Mouse (Mus musculus) cerebellum, adult 8-10 months (tissue): ENCODE results near the gene Susd4.

Experiments used
- DNase-seq: peaks from one replicate; pipeline ENCODE4 v3.0.0; 2022

Susd4 gene

GRCm38 (mm10) chr1:182788896-182789295, 25.2 kb downstream of the Susd4 start:
- no peak for DNase-seq

GRCm38 (mm10) chr1:182792521-182793071, 28.9 kb downstream of the Susd4 start:
- peak; percentile 45 for DNase-seq

GRCm38 (mm10) chr1:182794221-182794620, 30.6 kb downstream of the Susd4 start:
- DNase-seq, result no peak

- no peak for DNase-seq
These were observed 31.0 kb downstream of the Susd4 start for GRCm38 (mm10) chr1:182794628-182795027.

- peak; percentile 54 for DNase-seq
These were observed 33.4 kb downstream of the Susd4 start for GRCm38 (mm10) chr1:182797048-182797447.

GRCm38 (mm10) chr1:182801590-182801989, 37.9 kb downstream of the Susd4 start:
- no peak for DNase-seq

GRCm38 (mm10) chr1:182802891-182803290, 39.2 kb downstream of the Susd4 start:
- no peak for DNase-seq

GRCm38 (mm10) chr1:182813991-182814390, 50.3 kb downstream of the Susd4 start:
- no peak for DNase-seq

- no peak for DNase-seq
These were observed 50.9 kb downstream of the Susd4 start for GRCm38 (mm10) chr1:182814566-182814965.

GRCm38 (mm10) chr1:182817106-182817505, 53.4 kb downstream of the Susd4 start:
- DNase-seq, result no peak

- no peak for DNase-seq
These were observed 54.0 kb downstream of the Susd4 start for GRCm38 (mm10) chr1:182817624-182818023.

- no peak for DNase-seq
These were observed 55.3 kb downstream of the Susd4 start for GRCm38 (mm10) chr1:182818931-182819330.

GRCm38 (mm10) chr1:182822729-182823128, 59.1 kb downstream of the Susd4 start:
- no peak for DNase-seq

- DNase-seq, result no peak
These were observed 60.2 kb downstream of the Susd4 start for GRCm38 (mm10) chr1:182823723-182824421.

GRCm38 (mm10) chr1:182826557-182826956, 62.9 kb downstream of the Susd4 start:
- DNase-seq, result no peak

GRCm38 (mm10) chr1:182838061-182838460, 74.4 kb downstream of the Susd4 start:
- no peak for DNase-seq

- no peak for DNase-seq
These were observed 75.8 kb downstream of the Susd4 start for GRCm38 (mm10) chr1:182839332-182839929.

GRCm38 (mm10) chr1:182840011-182840410, 76.4 kb downstream of the Susd4 start:
- no peak for DNase-seq

- no peak for DNase-seq
These were observed 76.9 kb downstream of the Susd4 start for GRCm38 (mm10) chr1:182840606-182841005.

GRCm38 (mm10) chr1:182849556-182849955, 85.9 kb downstream of the Susd4 start:
- no peak for DNase-seq

- no peak for DNase-seq
These were observed 86.4 kb downstream of the Susd4 start for GRCm38 (mm10) chr1:182850080-182850479.

GRCm38 (mm10) chr1:182852158-182852557, 88.5 kb downstream of the Susd4 start:
- DNase-seq, result no peak

GRCm38 (mm10) chr1:182856636-182857035, 93.0 kb downstream of the Susd4 start:
- no peak for DNase-seq

GRCm38 (mm10) chr1:182861671-182862358, 98.2 kb downstream of the Susd4 start:
- DNase-seq, result no peak
